Mouse (Mus musculus) stomach, embryonic 15.5 days (tissue): ENCODE measurements around the gene Ctsw. TPM values are rescaled to one million over a fixed set of nuclear protein-coding genes. Genes with fewer than 3 reads are reported as not detected.

ENCODE experiments used
- ATAC-seq: fragments of 200-750 bp; cut with Nextera tagmentation; 2 replicates; pipeline ENCODE4 v1.8.0; 2017; ENCODE audit warnings: low read depth, moderate number of reproducible peaks, moderate TSS enrichment; ENCODE audit not compliant: insufficient read depth, low FRiP score
- H3K27ac ChIP-seq: fragments of 300-500 bp; sonication (generic); 2 replicates; pipeline ENCODE4 v1.5.1; 2015; ENCODE audit warnings: mild to moderate bottlenecking, inconsistent platforms
- H3K27me3 ChIP-seq: fragments of 300-500 bp; sonication (generic); replicated peaks from 2 replicates; pipeline ENCODE4 v1.6.1; 2015; ENCODE audit warnings: inconsistent platforms
- H3K36me3 ChIP-seq: fragments of 300-500 bp; sonication (generic); 2 replicates; pipeline ENCODE4 v1.6.1; 2015; ENCODE audit warnings: inconsistent platforms
- H3K4me1 ChIP-seq: fragments of 300-500 bp; sonication (generic); 2 replicates; pipeline ENCODE4 v1.6.1; 2015; ENCODE audit warnings: inconsistent platforms
- H3K4me2 ChIP-seq: fragments of 300-500 bp; sonication (generic); 2 replicates; pipeline ENCODE4 v1.6.1; 2015; ENCODE audit warnings: mild to moderate bottlenecking, inconsistent platforms
- H3K4me3 ChIP-seq: fragments of 300-500 bp; sonication (generic); replicated peaks from 2 replicates; pipeline ENCODE4 v1.5.1; 2015; ENCODE audit warnings: inconsistent platforms
- H3K9ac ChIP-seq: fragments of 300-500 bp; sonication (generic); 2 replicates; pipeline ENCODE4 v1.6.1; 2015; ENCODE audit warnings: inconsistent platforms
- H3K9me3 ChIP-seq: fragments of 300-500 bp; sonication (generic); 2 replicates; pipeline ENCODE4 v1.6.1; 2016; ENCODE audit warnings: inconsistent platforms
- WGBS: fragments of 180-500 bp; shearing (Covaris S2); methylation state at CpG from one replicate; pipeline ENCODE4 v1.1.7; 2015; 5-methylcytosine and 5-hydroxymethylcytosine counted together
- polyA plus RNA-seq: library from polyadenylated mRNA; unstranded; fragments of >200 nt; fragmentation: Nextera tagmentation; extraction: Ambion mirVana; gene quantifications from 2 replicates; pipeline ENCODE4 v1.2.1, GENCODE M21; 2015

Gene Ctsw
- polyA plus RNA-seq, 1 experiment from 2014 or later = 2.3 TPM

DNA sequence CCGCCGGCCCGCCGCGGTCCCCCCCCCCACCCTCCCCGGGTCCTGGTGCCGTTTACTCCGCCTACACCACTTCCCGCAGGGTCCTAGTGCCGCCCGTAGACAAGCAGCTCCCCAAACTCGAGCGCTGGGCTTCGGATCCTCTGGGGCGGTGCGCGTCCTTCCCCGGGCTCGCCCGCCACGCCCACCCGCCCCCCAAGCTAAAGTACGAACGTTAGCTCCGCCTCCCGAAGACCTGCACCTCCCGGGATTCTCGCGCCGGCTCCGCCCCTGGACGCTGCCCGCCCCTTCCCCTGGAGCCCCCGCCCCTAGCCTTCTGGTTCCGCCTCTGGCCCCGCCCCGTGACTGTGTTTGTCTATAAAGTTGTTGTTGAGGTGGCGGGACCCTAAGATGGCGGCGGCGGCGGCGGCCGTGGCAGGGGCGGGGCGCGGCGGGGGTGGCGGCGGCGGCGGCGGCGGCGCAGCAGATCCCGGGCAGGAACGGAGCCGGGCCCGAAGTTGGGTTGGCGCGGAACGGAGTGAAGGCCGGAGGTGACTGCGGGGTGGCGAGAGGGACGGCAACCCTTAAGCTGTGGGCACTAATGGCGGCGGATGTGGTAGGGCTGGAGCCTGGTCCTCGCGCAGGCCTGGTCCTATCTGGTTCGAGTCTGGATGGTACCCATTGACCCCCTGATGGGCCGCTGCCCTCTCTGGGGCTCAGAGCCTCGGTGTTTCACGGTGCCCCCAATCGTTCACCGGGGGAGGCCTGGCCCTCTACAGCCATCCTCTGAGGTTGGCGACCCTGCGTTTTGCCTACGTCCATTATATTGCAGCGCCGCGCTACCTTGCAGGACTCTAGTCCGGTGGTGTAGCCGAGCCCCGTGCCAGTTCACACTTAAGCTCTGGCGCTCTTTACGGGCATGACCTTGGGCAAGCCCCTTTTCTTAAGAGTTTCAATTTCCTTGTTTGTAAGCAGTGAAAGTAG, 43.2 kb downstream of the Ctsw start, which contains the start of the genes Drap1 and AI837181:
Gene Drap1, minus strand, starts transcription at position 198 of the 960 bp plus-strand sequence.
Gene AI837181, plus strand, starts transcription at position 363 of the 960 bp plus-strand sequence.
- Histone ChIP-seq H3K27ac (peak within 1 kb of the TSS; percentile 96), H3K4me3 (peak within 1 kb of the TSS; percentile 89), H3K36me3 (peaks cover 21% of the 10 kb centered on the region), H3K4me1 (peaks cover 31% of the 10 kb centered on the region), H3K4me2 (peak within 1 kb of the TSS; percentile 87), H3K27me3 (no peaks in the 10 kb centered on the region), H3K9me3 (no peaks in the 10 kb centered on the region), H3K9ac (peak within 1 kb of the TSS; percentile 88)
- WGBS = under 1% methylated on average over 72 of the region's 87 CpGs
- peak; percentile 92 for ATAC-seq

DNA sequence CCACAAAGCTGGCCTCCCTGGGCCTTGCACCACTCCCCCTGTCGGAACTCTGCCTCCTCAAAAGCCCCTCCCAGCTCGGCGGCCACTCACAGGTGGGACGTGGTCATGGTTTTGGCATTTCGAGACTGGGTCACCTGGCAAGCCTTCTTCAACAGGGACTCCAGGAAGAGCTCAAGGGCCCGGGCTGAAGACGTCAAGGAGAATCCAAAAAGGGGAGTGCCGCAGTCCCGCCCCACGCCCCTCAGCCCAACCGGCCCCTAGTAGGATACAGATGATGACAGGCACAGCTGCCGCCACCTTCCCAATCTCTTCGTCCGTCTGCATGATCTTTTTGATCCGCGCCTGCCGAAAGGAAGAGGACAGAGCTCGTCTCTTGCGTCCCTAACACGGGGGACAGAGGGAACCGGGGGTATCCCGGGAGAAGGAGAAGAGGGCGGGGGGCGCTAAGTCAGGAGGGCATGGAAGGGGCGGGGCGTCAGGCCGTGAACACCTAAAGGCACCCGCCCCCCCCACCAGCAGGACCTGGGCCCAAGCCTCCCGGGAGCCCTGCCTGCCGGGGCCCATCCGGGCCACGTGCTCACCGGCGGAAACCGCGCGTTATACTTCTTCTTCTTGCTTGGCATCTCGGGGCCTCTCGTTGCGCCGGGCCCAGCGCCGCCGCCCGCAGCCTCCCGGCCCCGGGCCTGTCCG, 44.1 kb downstream of the Ctsw start:
- peaks cover 21% of the 10 kb centered on the region for H3K36me3 ChIP-seq

GRCm38 (mm10) chr19:5423561-5423960, 44.7 kb downstream of the Ctsw start:
- Histone ChIP-seq H3K27me3 (no peaks in the 10 kb centered on the region), H3K27ac (peak overlapping the region; percentile 96), H3K9ac (peak overlapping the region; percentile 69; the same call in 1 of the 2 replicates), H3K4me1 (peaks cover 31% of the 10 kb centered on the region), H3K4me2 (peak overlapping the region; percentile 87), H3K4me3 (peak overlapping the region; percentile 89), H3K36me3 (peaks cover 21% of the 10 kb centered on the region), H3K9me3 (no peaks in the 10 kb centered on the region)
- ATAC-seq = no peak
- 55% methylated on average over 12 of the region's 12 CpGs for WGBS

More for the DNA sequence above, 44.1 kb downstream of the Ctsw start:
- WGBS = under 1% methylated on average over 39 of the region's 48 CpGs
- H3K9me3 ChIP-seq = no peaks in the 10 kb centered on the region
- H3K4me1 ChIP-seq = peaks cover 31% of the 10 kb centered on the region
- H3K27me3 ChIP-seq = no peaks in the 10 kb centered on the region
- peak; percentile 66 for ATAC-seq
- H3K9ac ChIP-seq = peak overlapping the region; percentile 69
- peak overlapping the region; percentile 87 for H3K4me2 ChIP-seq
- peak overlapping the region; percentile 96 for H3K27ac ChIP-seq
- peak overlapping the region; percentile 89 for H3K4me3 ChIP-seq

DNA sequence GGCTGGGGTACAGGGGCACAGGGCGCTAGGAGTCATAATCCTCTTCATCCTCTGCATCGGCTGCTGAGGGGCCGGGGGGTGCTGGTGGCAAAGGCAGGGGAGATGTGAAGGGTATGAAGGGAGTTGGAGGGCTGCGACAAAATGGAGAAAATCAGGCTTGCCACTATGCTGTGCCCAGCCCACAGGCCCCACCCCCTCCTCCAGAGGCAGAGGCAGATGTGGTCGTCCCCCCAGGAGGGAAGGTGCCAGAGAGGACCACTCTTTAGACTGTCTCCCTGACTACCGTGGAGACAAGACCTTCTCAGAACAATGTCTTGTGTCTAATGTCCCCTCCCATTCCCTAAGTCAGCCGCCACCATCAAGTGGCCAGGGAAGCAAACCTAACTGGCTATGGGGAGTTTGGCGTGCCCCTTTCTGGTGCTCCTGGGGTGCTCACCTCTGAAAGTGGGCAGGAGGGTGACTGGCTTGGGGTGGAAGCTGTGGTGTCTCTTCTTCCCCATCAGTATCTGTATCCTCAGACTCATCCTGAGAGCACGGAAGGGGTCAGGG, 45.3 kb downstream of the Ctsw start:
- peaks cover 31% of the 10 kb centered on the region for H3K4me1 ChIP-seq
- peaks cover 21% of the 10 kb centered on the region for H3K36me3 ChIP-seq
- no peaks in the 10 kb centered on the region for H3K9me3 ChIP-seq
- peak overlapping the region; percentile 87; the same call in 1 of the 2 replicates for H3K4me2 ChIP-seq
- no peak overlapping the region for H3K9ac ChIP-seq
- WGBS = 80% methylated on average over 9 of the region's 9 CpGs
- no peaks in the 10 kb centered on the region for H3K27me3 ChIP-seq
- H3K4me3 ChIP-seq = 0 out of 2 replicates have a peak overlapping the region, but pooled peaks have one; percentile 89
- no peak overlapping the region for H3K27ac ChIP-seq
- ATAC-seq = no peak

DNA sequence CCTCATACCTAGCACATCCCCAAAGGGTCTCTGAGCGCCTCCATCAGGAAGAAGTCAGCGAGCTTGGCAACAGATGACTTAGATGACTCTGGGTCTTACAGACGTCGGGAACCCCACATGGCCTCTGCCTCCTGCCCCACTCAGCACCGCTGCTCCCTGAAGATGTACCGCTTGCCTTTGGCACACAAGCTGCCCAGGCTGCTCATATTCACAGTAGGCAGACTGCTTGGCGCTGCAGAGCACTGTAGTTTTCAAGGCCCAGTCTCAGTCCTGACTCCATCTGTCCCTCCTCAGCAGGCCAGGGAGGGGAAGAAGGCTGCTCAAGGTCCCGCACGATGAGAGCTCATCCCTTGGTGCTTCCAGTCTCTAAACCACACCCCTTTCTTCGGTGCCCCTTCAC, 46.0 kb downstream of the Ctsw start:
- WGBS = 87% methylated on average over 10 of the region's 10 CpGs
- H3K4me2 ChIP-seq = no peak overlapping the region
- no peaks in the 10 kb centered on the region for H3K27me3 ChIP-seq
- no peak overlapping the region for H3K9ac ChIP-seq
- no peaks in the 10 kb centered on the region for H3K9me3 ChIP-seq
- peaks cover 21% of the 10 kb centered on the region for H3K36me3 ChIP-seq
- H3K27ac ChIP-seq = no peak overlapping the region
- no peak overlapping the region for H3K4me3 ChIP-seq
- ATAC-seq = no peak
- H3K4me1 ChIP-seq = peaks cover 31% of the 10 kb centered on the region

GRCm38 (mm10) chr19:5421784-5422183, 46.5 kb downstream of the Ctsw start:
- ATAC-seq = no peak
- no peak overlapping the region for H3K9ac ChIP-seq
- H3K4me2 ChIP-seq = no peak overlapping the region
- H3K27me3 ChIP-seq = no peaks in the 10 kb centered on the region
- no peak overlapping the region for H3K4me3 ChIP-seq
- H3K36me3 ChIP-seq = peaks cover 17% of the 10 kb centered on the region
- WGBS = 82% methylated on average over 5 of the region's 5 CpGs
- H3K27ac ChIP-seq = no peak overlapping the region
- no peaks in the 10 kb centered on the region for H3K9me3 ChIP-seq
- peaks cover 26% of the 10 kb centered on the region for H3K4me1 ChIP-seq

DNA sequence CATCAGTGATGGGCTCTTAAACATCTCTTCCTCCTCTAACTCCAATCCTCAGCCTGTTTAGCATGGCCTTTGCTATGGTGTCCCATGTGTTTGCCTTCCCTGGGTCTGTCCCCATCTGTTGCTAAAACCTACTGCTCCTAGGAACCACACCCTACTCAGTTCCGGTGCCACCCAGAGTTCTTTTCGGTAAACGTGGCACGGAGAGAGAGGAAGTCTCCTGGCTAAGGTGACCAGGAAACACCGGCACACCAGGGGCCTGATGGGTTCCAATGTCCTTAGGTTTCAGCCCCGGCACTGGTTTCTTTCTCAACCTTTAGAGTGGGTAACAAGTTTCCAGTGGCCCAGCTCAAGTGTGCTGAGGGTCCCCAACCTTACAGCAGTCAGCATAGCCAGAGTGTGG, 47.7 kb downstream of the Ctsw start:
- H3K27me3 ChIP-seq = no peaks in the 10 kb centered on the region
- H3K9me3 ChIP-seq = no peaks in the 10 kb centered on the region
- WGBS = 91% methylated on average over 6 of the region's 6 CpGs
- no peak overlapping the region for H3K9ac ChIP-seq
- no peak overlapping the region for H3K4me3 ChIP-seq
- peaks cover 13% of the 10 kb centered on the region for H3K36me3 ChIP-seq
- no peak overlapping the region for H3K27ac ChIP-seq
- ATAC-seq = no peak
- H3K4me1 ChIP-seq = peaks cover 15% of the 10 kb centered on the region
- no peak overlapping the region for H3K4me2 ChIP-seq

GRCm38 (mm10) chr19:5419630-5420029, 48.7 kb downstream of the Ctsw start:
- no peaks in the 10 kb centered on the region for H3K27me3 ChIP-seq
- no peak overlapping the region for H3K27ac ChIP-seq
- no peak overlapping the region for H3K4me3 ChIP-seq
- H3K36me3 ChIP-seq = peaks cover 13% of the 10 kb centered on the region
- H3K9me3 ChIP-seq = no peaks in the 10 kb centered on the region
- WGBS = 87% methylated on average over 9 of the region's 9 CpGs
- ATAC-seq = no peak
- peaks cover 15% of the 10 kb centered on the region for H3K4me1 ChIP-seq
- no peak overlapping the region for H3K9ac ChIP-seq
- H3K4me2 ChIP-seq = no peak overlapping the region

- no peak overlapping the region for H3K27ac ChIP-seq
- no peaks in the 10 kb centered on the region for H3K9me3 ChIP-seq
- 91% methylated on average over 8 of the region's 8 CpGs for WGBS
- H3K9ac ChIP-seq = no peak overlapping the region
- H3K4me2 ChIP-seq = no peak overlapping the region
- H3K27me3 ChIP-seq = no peaks in the 10 kb centered on the region
- ATAC-seq = no peak
- H3K36me3 ChIP-seq = peaks cover 13% of the 10 kb centered on the region
- H3K4me1 ChIP-seq = peaks cover 12% of the 10 kb centered on the region
- no peak overlapping the region for H3K4me3 ChIP-seq
These were observed 49.4 kb downstream of the Ctsw start for GRCm38 (mm10) chr19:5418750-5419466.
